Mouse (Mus musculus): ENCODE data around the gene Klhl20. TPM values are rescaled to one million over a fixed set of nuclear protein-coding genes. Genes with fewer than 3 reads are reported as not detected.

The Klhl20 gene
- polyA plus RNA-seq, 1 experiment from 2014 or later: 22.4 TPM

GRCm38 (mm10) chr1:161143216-161143615 lies 11.9 kb upstream of the Klhl20 start:
- Histone ChIP-seq H3K9ac (replicated peaks; ENCODE audit: low read depth, low read length) (no peak overlapping the region; the same call in 1 of the 2 replicates), H3K36me3 (ENCODE audit: control insufficient read depth, insufficient read depth) (no peaks in the 10 kb centered on the region), H3K4me1 (replicated peaks; ENCODE audit: control insufficient read depth, insufficient read depth, low read length) (peaks cover 9% of the 10 kb centered on the region), H3K4me2 (ENCODE audit: low read length) (peak overlapping the region; percentile 90), H3K4me3 (replicated peaks; ENCODE audit: low read length) (peak overlapping the region; percentile 55), H3K27me3 (replicated peaks; ENCODE audit: control insufficient read depth, insufficient read depth, low read length) (no peaks in the 10 kb centered on the region), H3K9me3 (ENCODE audit: control insufficient read depth, low read length) (no peaks in the 10 kb centered on the region), H3K27ac (ENCODE audit: low read length) (no peak overlapping the region)
- peak; percentile 31; the same call in 1 of the 2 replicates for ATAC-seq
- WGBS: 87% methylated on average over 7 of the region's 7 CpGs

- H3K9ac ChIP-seq (replicated peaks; ENCODE audit: low read depth, low read length): peak within 1 kb of the TSS; percentile 73
- H3K4me2 ChIP-seq (ENCODE audit: low read length): peak within 1 kb of the TSS; percentile 90
- peak within 1 kb of the TSS; percentile 33; the same call in 1 of the 2 replicates for H3K27ac ChIP-seq (ENCODE audit: low read length)
- H3K36me3 ChIP-seq (ENCODE audit: control insufficient read depth, insufficient read depth): no peaks in the 10 kb centered on the region
- H3K4me3 ChIP-seq (replicated peaks; ENCODE audit: low read length): peak within 1 kb of the TSS; percentile 55
- peaks cover 9% of the 10 kb centered on the region for H3K4me1 ChIP-seq (replicated peaks; ENCODE audit: control insufficient read depth, insufficient read depth, low read length)
- no peaks in the 10 kb centered on the region for H3K9me3 ChIP-seq (ENCODE audit: control insufficient read depth, low read length)
- 4% methylated on average over 33 of the region's 33 CpGs for WGBS
- peak; percentile 95 for ATAC-seq
- H3K27me3 ChIP-seq (replicated peaks; ENCODE audit: control insufficient read depth, insufficient read depth, low read length): no peaks in the 10 kb centered on the region
These were observed 11.3 kb upstream of the Klhl20 start, which contains the start of gene Ankrd45 for GRCm38 (mm10) chr1:161142531-161143159. Gene Ankrd45 (plus strand): TSS chr1:161142691.

- Histone ChIP-seq H3K36me3 (ENCODE audit: control insufficient read depth, insufficient read depth) (no peaks in the 10 kb centered on the region), H3K9me3 (ENCODE audit: control insufficient read depth, low read length) (no peaks in the 10 kb centered on the region), H3K27ac (ENCODE audit: low read length) (no peak overlapping the region), H3K27me3 (replicated peaks; ENCODE audit: control insufficient read depth, insufficient read depth, low read length) (no peaks in the 10 kb centered on the region), H3K4me2 (ENCODE audit: low read length) (no peak overlapping the region), H3K4me1 (replicated peaks; ENCODE audit: control insufficient read depth, insufficient read depth, low read length) (peaks cover 9% of the 10 kb centered on the region), H3K9ac (replicated peaks; ENCODE audit: low read depth, low read length) (no peak overlapping the region), H3K4me3 (replicated peaks; ENCODE audit: low read length) (no peak overlapping the region)
- 84% methylated on average over 9 of the region's 9 CpGs for WGBS
- ATAC-seq: no peak
These were observed 8.9 kb upstream of the Klhl20 start for GRCm38 (mm10) chr1:161140026-161140762.

- Histone ChIP-seq H3K4me1 (replicated peaks; ENCODE audit: control insufficient read depth, insufficient read depth, low read length) (peaks cover 9% of the 10 kb centered on the region), H3K27me3 (replicated peaks; ENCODE audit: control insufficient read depth, insufficient read depth, low read length) (no peaks in the 10 kb centered on the region), H3K9me3 (ENCODE audit: control insufficient read depth, low read length) (no peaks in the 10 kb centered on the region), H3K36me3 (ENCODE audit: control insufficient read depth, insufficient read depth) (no peaks in the 10 kb centered on the region), H3K4me2 (ENCODE audit: low read length) (no peak overlapping the region), H3K4me3 (replicated peaks; ENCODE audit: low read length) (no peak overlapping the region), H3K27ac (ENCODE audit: low read length) (no peak overlapping the region), H3K9ac (replicated peaks; ENCODE audit: low read depth, low read length) (no peak overlapping the region)
- WGBS: 91% methylated on average over 2 of the region's 2 CpGs
- ATAC-seq: no peak
These were observed 8.2 kb upstream of the Klhl20 start for GRCm38 (mm10) chr1:161139496-161139895.

GRCm38 (mm10) chr1:161126461-161126860 lies 4.8 kb downstream of the Klhl20 start:
- H3K4me3 ChIP-seq (replicated peaks; ENCODE audit: low read length): no peak overlapping the region
- no peak overlapping the region for H3K9ac ChIP-seq (replicated peaks; ENCODE audit: low read depth, low read length)
- H3K27me3 ChIP-seq (replicated peaks; ENCODE audit: control insufficient read depth, insufficient read depth, low read length): no peaks in the 10 kb centered on the region
- peaks cover 13% of the 10 kb centered on the region for H3K4me1 ChIP-seq (replicated peaks; ENCODE audit: control insufficient read depth, insufficient read depth, low read length)
- H3K4me2 ChIP-seq (ENCODE audit: low read length): no peak overlapping the region
- H3K36me3 ChIP-seq (ENCODE audit: control insufficient read depth, insufficient read depth): no peaks in the 10 kb centered on the region
- 77% methylated on average over 1 of the region's 1 CpGs for WGBS
- no peak overlapping the region for H3K27ac ChIP-seq (ENCODE audit: low read length)
- ATAC-seq: no peak
- no peaks in the 10 kb centered on the region for H3K9me3 ChIP-seq (ENCODE audit: control insufficient read depth, low read length)

- H3K36me3 ChIP-seq (ENCODE audit: control insufficient read depth, insufficient read depth): no peaks in the 10 kb centered on the region
- H3K27ac ChIP-seq (ENCODE audit: low read length): no peak overlapping the region
- ATAC-seq: no peak
- no peaks in the 10 kb centered on the region for H3K4me1 ChIP-seq (replicated peaks; ENCODE audit: control insufficient read depth, insufficient read depth, low read length)
- WGBS: 87% methylated on average over 10 of the region's 10 CpGs
- no peak overlapping the region for H3K4me3 ChIP-seq (replicated peaks; ENCODE audit: low read length)
- no peak overlapping the region for H3K9ac ChIP-seq (replicated peaks; ENCODE audit: low read depth, low read length)
- no peaks in the 10 kb centered on the region for H3K27me3 ChIP-seq (replicated peaks; ENCODE audit: control insufficient read depth, insufficient read depth, low read length)
- H3K4me2 ChIP-seq (ENCODE audit: low read length): no peak overlapping the region
- no peaks in the 10 kb centered on the region for H3K9me3 ChIP-seq (ENCODE audit: control insufficient read depth, low read length)
These were observed 8.5 kb downstream of the Klhl20 start for GRCm38 (mm10) chr1:161122661-161123418.

- Histone ChIP-seq H3K27ac (ENCODE audit: low read length) (no peak overlapping the region), H3K27me3 (replicated peaks; ENCODE audit: control insufficient read depth, insufficient read depth, low read length) (no peaks in the 10 kb centered on the region), H3K9me3 (ENCODE audit: control insufficient read depth, low read length) (no peaks in the 10 kb centered on the region), H3K4me3 (replicated peaks; ENCODE audit: low read length) (no peak overlapping the region), H3K36me3 (ENCODE audit: control insufficient read depth, insufficient read depth) (peaks cover under 1% of the 10 kb centered on the region; the same call in 1 of the 2 replicates), H3K9ac (replicated peaks; ENCODE audit: low read depth, low read length) (no peak overlapping the region), H3K4me1 (replicated peaks; ENCODE audit: control insufficient read depth, insufficient read depth, low read length) (no peaks in the 10 kb centered on the region), H3K4me2 (ENCODE audit: low read length) (no peak overlapping the region)
- no peak for ATAC-seq
These were observed 16.7 kb downstream of the Klhl20 start for GRCm38 (mm10) chr1:161114591-161114990.

GRCm38 (mm10) chr1:161109216-161109615 lies 22.1 kb downstream of the Klhl20 start:
- 80% methylated on average over 8 of the region's 8 CpGs for WGBS
- Histone ChIP-seq H3K27ac (ENCODE audit: low read length) (no peak overlapping the region), H3K9ac (replicated peaks; ENCODE audit: low read depth, low read length) (no peak overlapping the region), H3K36me3 (ENCODE audit: control insufficient read depth, insufficient read depth) (peaks cover 20% of the 10 kb centered on the region), H3K4me3 (replicated peaks; ENCODE audit: low read length) (no peak overlapping the region), H3K27me3 (replicated peaks; ENCODE audit: control insufficient read depth, insufficient read depth, low read length) (no peaks in the 10 kb centered on the region), H3K9me3 (ENCODE audit: control insufficient read depth, low read length) (no peaks in the 10 kb centered on the region), H3K4me1 (replicated peaks; ENCODE audit: control insufficient read depth, insufficient read depth, low read length) (no peaks in the 10 kb centered on the region), H3K4me2 (ENCODE audit: low read length) (no peak overlapping the region)
- no peak for ATAC-seq

GRCm38 (mm10) chr1:161103842-161104241 lies 27.5 kb downstream of the Klhl20 start:
- no peak for ATAC-seq
- WGBS: 90% methylated on average over 1 of the region's 1 CpGs

More at GRCm38 (mm10) chr1:161103842-161104241, 27.5 kb downstream of the Klhl20 start:
- no peaks in the 10 kb centered on the region for H3K9me3 ChIP-seq (ENCODE audit: control insufficient read depth, low read length)
- peaks cover 15% of the 10 kb centered on the region for H3K36me3 ChIP-seq (ENCODE audit: control insufficient read depth, insufficient read depth)
- H3K4me1 ChIP-seq (replicated peaks; ENCODE audit: control insufficient read depth, insufficient read depth, low read length): no peaks in the 10 kb centered on the region
- no peak overlapping the region for H3K4me2 ChIP-seq (ENCODE audit: low read length)
- no peak overlapping the region for H3K4me3 ChIP-seq (replicated peaks; ENCODE audit: low read length)
- H3K27me3 ChIP-seq (replicated peaks; ENCODE audit: control insufficient read depth, insufficient read depth, low read length): no peaks in the 10 kb centered on the region
- no peak overlapping the region for H3K27ac ChIP-seq (ENCODE audit: low read length)
- no peak overlapping the region for H3K9ac ChIP-seq (replicated peaks; ENCODE audit: low read depth, low read length)
